Mouse (Mus musculus): ENCODE measurements around the gene Tmbim6. TPM values are rescaled to one million over a fixed set of nuclear protein-coding genes. Genes with fewer than 3 reads are reported as not detected.

The Tmbim6 gene
- total RNA-seq, 2 experiments from 2014 or later, result 319 to 339 TPM

DNA sequence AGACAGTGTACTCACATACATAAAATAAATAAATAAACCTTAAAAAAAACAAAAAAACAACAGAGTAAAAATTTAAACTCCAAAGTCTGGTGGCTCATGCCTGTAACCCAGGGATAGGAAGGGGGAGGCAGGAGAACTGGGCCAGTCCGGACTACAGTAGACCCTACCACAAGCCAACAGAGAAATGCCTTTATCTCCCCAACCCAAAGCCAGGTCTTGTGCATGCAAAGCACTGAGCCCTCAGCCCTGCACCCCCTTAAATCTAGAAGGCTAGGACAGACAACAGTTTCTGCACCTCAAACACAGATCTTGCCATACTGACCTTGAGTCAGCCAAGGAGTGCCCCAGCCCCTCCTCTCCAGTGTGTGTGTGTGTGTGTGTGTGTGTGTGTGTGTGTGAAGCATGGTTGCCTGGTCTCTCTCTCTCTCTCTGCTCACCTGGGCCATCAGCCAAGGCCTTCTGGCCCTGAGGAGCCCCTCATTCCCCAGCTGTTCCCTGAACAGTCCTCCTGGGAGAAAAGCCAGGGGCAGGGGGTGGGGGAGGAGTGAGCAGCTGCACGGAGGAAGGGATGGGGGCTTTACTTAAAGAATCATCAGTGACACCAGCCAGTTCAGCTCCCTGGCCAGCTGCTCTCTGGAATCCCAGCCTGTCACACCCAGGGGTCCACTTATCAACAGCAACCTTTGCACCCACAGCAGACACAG, 47.6 kb downstream of the Tmbim6 start:
- intact Hi-C loops (cut with DNase I), result no loop called here
- DNase-seq (ENCODE audit: low spot score in 2 of 2), result no peak

GRCm38 (mm10) chr15:99440816-99441457, 48.3 kb downstream of the Tmbim6 start:
- DNase-seq (ENCODE audit: low spot score in 2 of 2), result no peak

DNA sequence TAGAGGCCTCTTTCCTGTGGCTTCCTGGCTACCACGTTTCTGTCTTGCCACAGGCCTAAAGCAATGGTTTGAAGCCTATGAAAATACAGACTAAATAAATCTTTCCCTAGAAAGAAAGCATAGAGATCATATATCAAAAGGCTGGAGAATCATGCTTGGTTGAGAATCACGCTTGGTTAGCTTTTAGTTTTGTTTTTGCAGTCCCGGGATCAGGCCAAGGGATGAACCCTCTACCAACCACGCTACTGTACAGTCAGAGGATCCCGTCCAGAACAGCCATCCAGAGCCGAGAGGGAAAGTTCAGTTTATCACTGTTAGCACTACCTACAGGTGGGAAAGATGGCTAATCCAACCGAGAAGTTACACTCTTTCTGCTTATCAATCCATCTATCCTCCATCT, 49.7 kb downstream of the Tmbim6 start:
- intact Hi-C loops (cut with DNase I), result no loop called here
- no peak for DNase-seq (ENCODE audit: low spot score in 2 of 2)

More at GRCm38 (mm10) chr15:99440816-99441457, 48.3 kb downstream of the Tmbim6 start:
- intact Hi-C loops (cut with DNase I), result no loop called here

GRCm38 (mm10) chr15:99445567-99445966, 52.9 kb downstream of the Tmbim6 start:
- intact Hi-C loops (cut with DNase I), result no loop called here

DNA sequence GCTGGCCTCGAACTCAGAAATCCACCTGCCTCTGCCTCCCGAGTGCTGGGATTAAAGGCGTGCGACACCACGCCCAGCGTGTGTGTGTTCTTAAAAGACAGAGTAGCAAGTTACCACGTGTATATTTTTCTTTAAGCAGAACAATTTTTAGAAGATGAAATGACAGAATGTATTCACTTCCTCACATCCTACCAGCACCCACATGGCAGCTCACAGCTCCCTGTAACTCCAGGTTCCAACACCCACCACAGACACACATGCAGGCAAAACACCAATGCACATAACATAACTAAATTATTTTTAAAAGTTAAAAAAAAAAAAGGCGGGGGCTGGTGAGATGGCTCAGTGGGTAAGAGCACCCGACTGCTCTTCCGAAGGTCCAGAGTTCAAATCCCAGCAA, 53.5 kb downstream of the Tmbim6 start:
- intact Hi-C loops (cut with DNase I), result loop anchor here (2.0 kb wide), 1 partner anchor 13 kb away; no protein-coding TSS in a partner anchor
- DNase-seq (ENCODE audit: low spot score in 2 of 2), result peak in 1 of 2 experiments; percentile 32

More at GRCm38 (mm10) chr15:99445567-99445966, 52.9 kb downstream of the Tmbim6 start:
- no peak for DNase-seq (ENCODE audit: low spot score in 2 of 2)

DNA sequence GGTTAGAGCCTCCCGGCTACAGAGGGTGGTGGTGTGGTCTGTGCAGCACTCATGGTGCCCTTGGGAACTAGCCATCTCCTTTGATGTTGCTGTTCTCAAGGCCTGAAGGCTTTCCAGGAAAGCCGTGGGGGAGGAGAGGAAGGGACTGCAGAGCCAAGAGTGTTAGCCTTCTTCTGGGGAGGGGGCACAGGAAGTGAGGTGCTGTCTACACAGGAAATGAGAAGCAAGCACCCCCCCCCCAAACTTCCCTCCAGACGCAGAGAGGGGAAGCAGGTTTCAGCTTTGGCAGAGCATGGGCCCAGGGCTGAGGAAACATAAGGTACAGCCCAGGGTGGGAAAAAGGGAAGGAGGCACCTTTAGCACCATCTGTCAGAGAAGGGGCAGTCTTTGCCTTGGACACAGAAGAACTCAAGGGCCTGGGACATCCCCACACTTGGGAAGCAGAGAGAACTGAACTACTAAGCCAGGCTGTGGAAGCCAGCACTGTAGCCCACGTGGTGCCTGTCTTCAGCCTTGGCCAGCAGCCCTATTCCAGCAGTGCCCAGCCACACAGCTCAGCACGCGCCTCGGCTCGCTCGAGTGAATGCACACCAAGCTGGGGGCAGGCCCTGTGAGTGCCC, 56.6 kb downstream of the Tmbim6 start:
- intact Hi-C loops (cut with DNase I), result no loop called here
- peak; percentile 51 to 64 for DNase-seq (ENCODE audit: low spot score in 2 of 2)

- intact Hi-C loops (cut with DNase I), result no loop called here
- no peak for DNase-seq (ENCODE audit: low spot score in 2 of 2)
Measured at GRCm38 (mm10) chr15:99449751-99450280, 57.1 kb downstream of the Tmbim6 start.

- intact Hi-C loops (cut with DNase I), result no loop called here
- no peak for DNase-seq (ENCODE audit: low spot score in 2 of 2)
Measured at GRCm38 (mm10) chr15:99453153-99453900, 60.6 kb downstream of the Tmbim6 start.

- DNase-seq (ENCODE audit: low spot score in 2 of 2), result no peak
- intact Hi-C loops (cut with DNase I), result loop anchor here (5.0 kb wide), 1 partner anchor 32 kb away; no protein-coding TSS in a partner anchor
Measured at GRCm38 (mm10) chr15:99454585-99455279, 62.0 kb downstream of the Tmbim6 start.

DNA sequence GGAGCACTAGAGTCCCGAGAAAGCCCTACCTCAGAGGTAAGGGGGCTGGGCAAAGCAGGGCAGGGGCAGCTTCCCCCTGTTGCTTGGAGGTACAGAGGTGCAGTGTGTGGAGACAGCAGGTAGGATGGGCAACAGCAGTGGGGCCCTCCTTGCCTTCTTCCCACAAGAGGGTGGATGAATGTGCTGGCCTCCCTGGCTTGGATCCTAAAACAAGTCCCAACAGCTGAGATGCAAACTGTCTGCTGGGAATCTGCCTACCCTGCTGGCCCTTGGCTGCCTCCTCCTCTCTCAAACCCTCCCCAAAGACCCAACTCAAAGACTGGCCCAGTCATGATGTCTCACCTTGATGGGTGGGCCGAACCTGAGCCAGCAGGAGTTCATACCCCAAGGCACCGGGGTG, 62.7 kb downstream of the Tmbim6 start:
- intact Hi-C loops (cut with DNase I), result loop anchor here (5.0 kb wide), 1 partner anchor 33 kb away; no protein-coding TSS in a partner anchor

GRCm38 (mm10) chr15:99456338-99456962, 63.8 kb downstream of the Tmbim6 start:
- no peak for DNase-seq (ENCODE audit: low spot score in 2 of 2)
- intact Hi-C loops (cut with DNase I), result loop anchor here (5.0 kb wide), 1 partner anchor 34 kb away; no protein-coding TSS in a partner anchor

More for the DNA sequence above, 62.7 kb downstream of the Tmbim6 start:
- DNase-seq (ENCODE audit: low spot score in 2 of 2), result no peak

GRCm38 (mm10) chr15:99456963-99457605, 64.4 kb downstream of the Tmbim6 start:
- intact Hi-C loops (cut with DNase I), result loop anchor here (5.0 kb wide), 1 partner anchor 35 kb away; no protein-coding TSS in a partner anchor
- DNase-seq (ENCODE audit: low spot score in 2 of 2), result peak; percentile 50 to 51

DNA sequence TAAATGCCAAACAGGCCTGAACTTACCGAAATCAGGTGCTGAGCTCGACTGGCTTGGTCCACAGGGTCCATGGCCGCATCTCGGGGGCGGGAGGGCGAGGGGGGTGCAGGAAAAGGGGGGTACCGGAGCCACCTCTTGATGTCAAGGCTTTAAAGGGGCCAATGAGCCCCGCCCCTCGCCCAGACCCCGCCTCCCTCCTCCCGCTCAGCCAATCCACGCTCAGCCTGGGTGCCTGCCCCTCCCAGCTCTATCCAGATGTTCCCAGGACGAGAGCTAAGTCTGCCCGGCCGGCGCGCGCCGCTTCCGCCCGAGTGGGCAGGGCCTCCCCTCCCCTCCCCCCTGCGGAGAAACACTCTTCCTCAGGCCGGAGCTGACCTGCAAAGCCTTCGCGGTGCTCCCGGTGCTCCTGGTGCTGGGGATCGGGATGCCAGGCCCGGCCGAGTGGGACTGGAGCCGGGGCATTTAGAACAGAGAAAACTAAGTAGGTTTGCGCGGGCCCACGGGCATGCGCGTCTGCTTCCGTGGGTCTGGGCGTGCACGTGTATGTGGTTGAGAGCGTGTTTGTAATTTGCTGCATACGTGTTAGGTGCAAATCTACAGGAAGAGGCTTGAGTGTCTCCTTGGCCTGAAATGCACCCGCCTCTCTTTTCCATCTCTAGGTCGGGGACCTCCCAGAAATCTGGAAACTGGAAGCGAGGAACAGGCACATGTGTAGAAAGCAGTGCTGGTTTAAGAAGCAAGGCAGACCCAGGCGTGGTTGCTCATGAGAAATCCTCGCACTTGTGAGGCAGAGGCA, 65.1 kb downstream of the Tmbim6 start, which contains the start of gene Nckap5l:
Nckap5l (minus strand) TSS at position 143 of the 796 bp plus-strand sequence.
- intact Hi-C loops (cut with DNase I), result loop anchor here (5.0 kb wide), 1 partner anchor 36 kb away; no protein-coding TSS in a partner anchor
- peak; percentile 84 to 87 for DNase-seq (ENCODE audit: low spot score in 2 of 2)

All from left cerebral cortex, postnatal 36 days (tissue).